Mouse (Mus musculus): ENCODE measurements at regions not wholly inside any gene's neighbourhood (a gene's known extent, or its start where the extent isn't known, plus 50 kb on each side); places are given as distances from the start of the nearest gene placed in this dataset.

DNA sequence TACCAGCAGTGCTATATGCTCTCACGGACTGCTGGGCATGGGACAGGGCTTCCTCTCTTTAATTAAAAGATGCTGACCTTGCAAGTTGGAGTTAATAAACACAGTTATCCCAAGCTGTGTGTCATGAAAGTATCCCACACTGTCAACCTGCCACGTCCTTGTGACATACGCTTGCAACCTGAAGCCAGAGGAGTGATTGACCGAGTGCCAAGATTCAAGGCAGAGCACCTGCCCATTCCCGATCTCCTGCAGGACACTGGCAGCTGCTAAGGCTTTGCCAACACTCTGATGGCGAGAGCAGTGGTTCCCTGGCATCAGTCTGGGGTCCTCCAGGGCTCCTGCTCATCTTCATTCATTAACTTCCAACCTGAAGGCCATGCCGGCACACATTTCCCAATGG lies 175.8 kb upstream of the A430005L14Rik start:
- no peaks in the 10 kb centered on the region for H3K4me1 ChIP-seq (ENCODE audit: control insufficient read depth, insufficient read depth)
- H3K36me3 ChIP-seq (replicated peaks; ENCODE audit: control insufficient read depth, insufficient read depth, low read length) = no peaks in the 10 kb centered on the region
- TF ChIP-seq EP300 (IDR thresholded peaks at IDR 0.05; ENCODE audit: low read depth) (no peak), CTCF (IDR thresholded peaks at IDR 0.05; ENCODE audit: low read depth) (no peak)
- no peak overlapping the region for H3K4me3 ChIP-seq (ENCODE audit: low read depth, low read length)
- no peak overlapping the region for H3K27ac ChIP-seq (ENCODE audit: low read depth)
- H3K27me3 ChIP-seq (ENCODE audit: control insufficient read depth, insufficient read depth, low read length) = no peaks in the 10 kb centered on the region
- no peak overlapping the region for H3K9ac ChIP-seq (replicated peaks; ENCODE audit: low read depth, low read length)
- H3K4me2 ChIP-seq (ENCODE audit: low read depth, low read length) = no peak overlapping the region
- no peaks in the 10 kb centered on the region for H3K9me3 ChIP-seq (replicated peaks; ENCODE audit: control insufficient read depth, low read length)
- WGBS = 64% methylated on average over 7 of the region's 7 CpGs
- ATAC-seq (ENCODE audit: insufficient read depth, low read depth) (no peak), DNase-seq (ENCODE audit: low spot score) (no peak)

- Histone ChIP-seq H3K9ac (replicated peaks; ENCODE audit: low read depth, low read length) (no peak overlapping the region), H3K4me3 (ENCODE audit: low read depth, low read length) (no peak overlapping the region), H3K36me3 (replicated peaks; ENCODE audit: control insufficient read depth, insufficient read depth, low read length) (no peaks in the 10 kb centered on the region), H3K4me2 (ENCODE audit: low read depth, low read length) (no peak overlapping the region), H3K9me3 (replicated peaks; ENCODE audit: control insufficient read depth, low read length) (no peaks in the 10 kb centered on the region), H3K4me1 (ENCODE audit: control insufficient read depth, insufficient read depth) (no peaks in the 10 kb centered on the region), H3K27me3 (ENCODE audit: control insufficient read depth, insufficient read depth, low read length) (no peaks in the 10 kb centered on the region), H3K27ac (ENCODE audit: low read depth) (no peak overlapping the region)
- no peak for DNase-seq (ENCODE audit: low spot score)
- WGBS = 70% methylated on average over 10 of the region's 10 CpGs
- TF ChIP-seq CTCF (IDR thresholded peaks at IDR 0.05; ENCODE audit: low read depth) = no peak
- TF ChIP-seq EP300 (IDR thresholded peaks at IDR 0.05; ENCODE audit: low read depth) = no peak
- ATAC-seq (ENCODE audit: insufficient read depth, low read depth) = no peak
Observed at GRCm38 (mm10) chr4:153781981-153782521, 175.0 kb upstream of the A430005L14Rik start.

DNA sequence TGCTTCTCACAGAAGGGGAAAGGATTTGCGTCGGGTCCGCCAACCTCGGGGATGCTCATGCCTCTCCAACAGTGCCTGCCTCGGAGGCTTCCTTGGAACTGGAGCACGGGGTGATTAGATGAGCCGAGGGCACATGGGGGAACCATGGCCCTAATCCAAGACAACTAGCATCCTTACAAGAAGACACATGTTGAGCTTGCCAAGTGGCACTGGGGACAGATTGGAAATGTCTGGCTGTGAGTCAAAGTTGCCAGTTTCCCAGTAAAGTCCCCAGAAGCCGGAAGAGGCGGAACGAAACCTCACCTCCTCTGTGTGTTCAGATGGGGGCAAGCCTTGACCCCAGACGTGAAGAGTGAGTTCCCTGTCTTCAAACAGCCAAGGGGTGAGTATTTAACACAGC lies 172.6 kb upstream of the A430005L14Rik start:
- DNase-seq (ENCODE audit: low spot score) (no peak), ATAC-seq (ENCODE audit: insufficient read depth, low read depth) (no peak)
- H3K9ac ChIP-seq (replicated peaks; ENCODE audit: low read depth, low read length) = no peak overlapping the region
- no peaks in the 10 kb centered on the region for H3K9me3 ChIP-seq (replicated peaks; ENCODE audit: control insufficient read depth, low read length)
- WGBS = 75% methylated on average over 11 of the region's 11 CpGs
- H3K27me3 ChIP-seq (ENCODE audit: control insufficient read depth, insufficient read depth, low read length) = no peaks in the 10 kb centered on the region
- TF ChIP-seq CTCF (IDR thresholded peaks at IDR 0.05; ENCODE audit: low read depth) (no peak), EP300 (IDR thresholded peaks at IDR 0.05; ENCODE audit: low read depth) (no peak)
- no peak overlapping the region for H3K4me2 ChIP-seq (ENCODE audit: low read depth, low read length)
- H3K4me3 ChIP-seq (ENCODE audit: low read depth, low read length) = no peak overlapping the region
- no peaks in the 10 kb centered on the region for H3K4me1 ChIP-seq (ENCODE audit: control insufficient read depth, insufficient read depth)
- H3K27ac ChIP-seq (ENCODE audit: low read depth) = no peak overlapping the region
- H3K36me3 ChIP-seq (replicated peaks; ENCODE audit: control insufficient read depth, insufficient read depth, low read length) = no peaks in the 10 kb centered on the region

DNA sequence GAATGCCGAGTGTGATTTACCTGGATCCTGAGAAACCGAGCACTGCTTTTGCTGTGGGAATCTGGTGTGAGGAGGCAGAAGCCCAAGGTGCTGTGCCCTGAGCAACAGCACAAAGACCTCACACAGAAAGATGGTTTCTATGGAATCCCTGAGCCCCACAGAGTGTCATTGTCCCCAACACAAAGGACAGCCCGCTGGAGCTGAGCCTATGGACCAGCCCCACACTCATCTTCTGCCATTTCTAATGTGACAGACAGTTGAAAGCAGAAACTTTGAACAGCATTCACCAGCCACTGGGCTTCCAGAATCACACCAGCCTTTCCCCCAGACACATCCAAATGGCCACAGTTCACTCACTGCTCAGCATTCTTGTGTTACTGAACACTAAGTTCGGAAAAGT lies 171.5 kb upstream of the A430005L14Rik start:
- H3K27ac ChIP-seq (ENCODE audit: low read depth) = no peak overlapping the region
- no peaks in the 10 kb centered on the region for H3K36me3 ChIP-seq (replicated peaks; ENCODE audit: control insufficient read depth, insufficient read depth, low read length)
- no peak for ATAC-seq (ENCODE audit: insufficient read depth, low read depth)
- 73% methylated on average over 4 of the region's 4 CpGs for WGBS
- H3K4me3 ChIP-seq (ENCODE audit: low read depth, low read length) = no peak overlapping the region
- no peaks in the 10 kb centered on the region for H3K27me3 ChIP-seq (ENCODE audit: control insufficient read depth, insufficient read depth, low read length)
- TF ChIP-seq CTCF (IDR thresholded peaks at IDR 0.05; ENCODE audit: low read depth) = no peak
- TF ChIP-seq EP300 (IDR thresholded peaks at IDR 0.05; ENCODE audit: low read depth) = no peak
- H3K9me3 ChIP-seq (replicated peaks; ENCODE audit: control insufficient read depth, low read length) = no peaks in the 10 kb centered on the region
- no peak overlapping the region for H3K9ac ChIP-seq (replicated peaks; ENCODE audit: low read depth, low read length)
- H3K4me2 ChIP-seq (ENCODE audit: low read depth, low read length) = no peak overlapping the region
- DNase-seq (ENCODE audit: low spot score) = no peak
- H3K4me1 ChIP-seq (ENCODE audit: control insufficient read depth, insufficient read depth) = no peaks in the 10 kb centered on the region

GRCm38 (mm10) chr4:153792307-153792706 lies 164.7 kb upstream of the A430005L14Rik start:
- Histone ChIP-seq H3K27me3 (ENCODE audit: control insufficient read depth, insufficient read depth, low read length) (no peaks in the 10 kb centered on the region), H3K4me3 (ENCODE audit: low read depth, low read length) (no peak overlapping the region), H3K36me3 (replicated peaks; ENCODE audit: control insufficient read depth, insufficient read depth, low read length) (no peaks in the 10 kb centered on the region), H3K9ac (replicated peaks; ENCODE audit: low read depth, low read length) (no peak overlapping the region), H3K27ac (ENCODE audit: low read depth) (no peak overlapping the region), H3K4me1 (ENCODE audit: control insufficient read depth, insufficient read depth) (no peaks in the 10 kb centered on the region), H3K4me2 (ENCODE audit: low read depth, low read length) (no peak overlapping the region), H3K9me3 (replicated peaks; ENCODE audit: control insufficient read depth, low read length) (no peaks in the 10 kb centered on the region)
- 32% methylated on average over 13 of the region's 13 CpGs for WGBS
- DNase-seq (ENCODE audit: low spot score) = no peak
- no peak for ATAC-seq (ENCODE audit: insufficient read depth, low read depth)
- TF ChIP-seq EP300 (IDR thresholded peaks at IDR 0.05; ENCODE audit: low read depth) (no peak), CTCF (IDR thresholded peaks at IDR 0.05; ENCODE audit: low read depth) (no peak)

- ATAC-seq (ENCODE audit: insufficient read depth, low read depth) = no peak
- H3K4me2 ChIP-seq (ENCODE audit: low read depth, low read length) = no peak overlapping the region
- H3K9me3 ChIP-seq (replicated peaks; ENCODE audit: control insufficient read depth, low read length) = no peaks in the 10 kb centered on the region
- H3K36me3 ChIP-seq (replicated peaks; ENCODE audit: control insufficient read depth, insufficient read depth, low read length) = no peaks in the 10 kb centered on the region
- WGBS = 62% methylated on average over 7 of the region's 7 CpGs
- no peaks in the 10 kb centered on the region for H3K4me1 ChIP-seq (ENCODE audit: control insufficient read depth, insufficient read depth)
- no peak overlapping the region for H3K9ac ChIP-seq (replicated peaks; ENCODE audit: low read depth, low read length)
- TF ChIP-seq EP300 (IDR thresholded peaks at IDR 0.05; ENCODE audit: low read depth) (no peak), CTCF (IDR thresholded peaks at IDR 0.05; ENCODE audit: low read depth) (no peak)
- no peak overlapping the region for H3K4me3 ChIP-seq (ENCODE audit: low read depth, low read length)
- H3K27ac ChIP-seq (ENCODE audit: low read depth) = no peak overlapping the region
- no peak for DNase-seq (ENCODE audit: low spot score)
- H3K27me3 ChIP-seq (ENCODE audit: control insufficient read depth, insufficient read depth, low read length) = no peaks in the 10 kb centered on the region
Observed at GRCm38 (mm10) chr4:153798061-153798460, 159.0 kb upstream of the A430005L14Rik start.
